Mouse (Mus musculus) kidney, adult 8-10 months (tissue): Measurements from ENCODE around the gene Odf2.
A peak's percentile ranks its signal among the peaks of the same experiment; 100 is the strongest.

Experiments used
- DNase-seq, 2 experiments: peaks; one replicate each; pipeline ENCODE4 v3.0.0; 2022

The Odf2 gene

DNA sequence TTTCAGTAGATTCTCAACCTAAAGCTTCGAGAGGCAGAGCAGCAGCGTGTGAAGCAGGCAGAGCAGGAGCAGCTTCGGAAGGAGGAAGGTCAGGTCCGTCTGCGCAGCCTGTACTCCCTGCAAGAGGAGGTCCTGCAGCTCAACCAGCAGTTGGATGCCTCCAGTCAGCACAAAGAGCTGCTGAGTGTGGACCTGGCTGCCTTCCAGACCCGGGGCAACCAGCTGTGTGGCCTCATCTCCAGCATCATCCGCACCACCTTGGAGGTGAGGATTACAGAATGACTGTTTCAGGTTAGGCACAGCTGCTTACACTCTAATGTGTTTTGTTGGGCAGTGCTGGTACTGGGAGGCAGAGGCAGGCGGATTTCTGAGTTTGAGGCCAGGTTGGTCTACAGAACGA, 51.1 kb downstream of the Odf2 start:
- DNase-seq, result peak in 1 of 2 experiments; percentile 38

DNA sequence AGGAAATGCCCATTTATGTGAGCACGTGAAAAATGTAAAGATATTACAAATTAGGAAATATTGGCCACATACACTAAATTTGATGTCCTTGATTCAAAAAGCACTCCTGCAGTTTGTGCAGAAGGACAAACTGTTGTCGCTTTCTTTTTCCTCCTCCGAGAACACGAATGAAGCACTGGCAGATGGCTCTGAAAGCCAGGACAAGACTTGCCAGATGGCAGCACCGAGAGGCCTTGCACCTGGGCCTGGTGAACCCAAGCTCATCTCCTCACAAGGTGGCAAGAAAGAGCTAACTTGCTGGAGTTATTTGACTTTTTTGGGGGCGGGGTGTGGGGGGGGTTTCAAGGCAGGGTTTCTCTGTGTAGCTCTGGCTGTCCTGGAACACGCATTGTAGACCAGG, 51.8 kb downstream of the Odf2 start:
- DNase-seq, result no peak

DNA sequence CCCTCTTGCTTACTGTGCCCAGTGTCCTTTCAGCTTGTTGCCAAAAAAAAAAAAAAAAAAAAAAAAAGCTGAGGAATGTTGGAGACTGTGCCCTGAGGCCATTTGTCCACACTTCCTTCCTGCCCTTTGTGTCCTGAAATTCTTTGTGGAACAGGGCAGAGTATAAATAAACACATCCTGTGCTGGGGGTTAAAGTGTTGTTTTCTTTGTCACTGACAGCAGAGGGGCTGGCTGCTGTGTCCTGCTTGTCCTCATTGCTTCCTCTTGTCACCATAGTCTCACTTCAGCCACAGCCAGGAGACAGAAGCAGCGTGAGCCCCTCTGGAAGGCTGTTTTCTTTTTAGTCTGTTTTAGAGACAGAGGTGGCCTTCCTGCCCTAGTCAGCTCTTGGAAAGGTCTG, 55.7 kb downstream of the Odf2 start:
- DNase-seq, result peak; percentile 66 to 84

DNA sequence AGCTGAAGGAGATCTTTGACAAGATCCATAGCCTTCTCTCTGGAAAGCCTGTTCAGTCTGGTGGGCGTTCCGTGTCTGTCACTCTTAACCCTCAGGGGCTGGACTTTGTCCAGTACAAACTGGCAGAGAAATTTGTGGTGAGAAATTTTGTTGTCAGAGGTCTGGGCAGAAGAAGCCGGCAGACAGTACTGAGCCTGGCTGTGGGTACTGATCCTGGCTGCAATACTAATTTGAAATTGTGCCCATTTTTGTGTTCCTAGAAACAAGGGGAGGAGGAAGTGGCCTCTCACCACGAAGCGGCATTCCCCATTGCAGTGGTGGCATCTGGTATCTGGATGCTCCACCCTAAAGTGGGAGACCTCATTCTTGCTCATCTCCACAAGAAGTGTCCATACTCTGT, 59.9 kb downstream of the Odf2 start:
- DNase-seq, result no peak

DNA sequence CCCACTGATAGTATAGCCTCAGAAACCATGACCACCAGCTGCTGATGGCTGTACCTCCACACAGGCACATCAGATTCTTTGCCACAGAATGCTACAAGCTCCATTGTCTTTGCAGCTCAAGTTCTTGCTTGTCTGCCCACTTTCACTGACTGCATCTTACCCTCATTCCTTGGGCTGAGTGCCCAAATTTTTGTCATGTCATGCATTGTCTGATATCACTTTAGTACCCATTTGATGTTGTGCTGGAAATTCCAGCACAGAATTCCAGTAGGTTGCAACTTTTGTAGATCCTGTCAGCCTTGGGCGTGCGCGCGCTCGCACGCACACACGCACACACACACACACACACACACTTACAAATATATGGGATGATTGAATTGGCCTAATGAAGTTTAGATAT, 72.2 kb downstream of the Odf2 start:
- no peak for DNase-seq

DNA sequence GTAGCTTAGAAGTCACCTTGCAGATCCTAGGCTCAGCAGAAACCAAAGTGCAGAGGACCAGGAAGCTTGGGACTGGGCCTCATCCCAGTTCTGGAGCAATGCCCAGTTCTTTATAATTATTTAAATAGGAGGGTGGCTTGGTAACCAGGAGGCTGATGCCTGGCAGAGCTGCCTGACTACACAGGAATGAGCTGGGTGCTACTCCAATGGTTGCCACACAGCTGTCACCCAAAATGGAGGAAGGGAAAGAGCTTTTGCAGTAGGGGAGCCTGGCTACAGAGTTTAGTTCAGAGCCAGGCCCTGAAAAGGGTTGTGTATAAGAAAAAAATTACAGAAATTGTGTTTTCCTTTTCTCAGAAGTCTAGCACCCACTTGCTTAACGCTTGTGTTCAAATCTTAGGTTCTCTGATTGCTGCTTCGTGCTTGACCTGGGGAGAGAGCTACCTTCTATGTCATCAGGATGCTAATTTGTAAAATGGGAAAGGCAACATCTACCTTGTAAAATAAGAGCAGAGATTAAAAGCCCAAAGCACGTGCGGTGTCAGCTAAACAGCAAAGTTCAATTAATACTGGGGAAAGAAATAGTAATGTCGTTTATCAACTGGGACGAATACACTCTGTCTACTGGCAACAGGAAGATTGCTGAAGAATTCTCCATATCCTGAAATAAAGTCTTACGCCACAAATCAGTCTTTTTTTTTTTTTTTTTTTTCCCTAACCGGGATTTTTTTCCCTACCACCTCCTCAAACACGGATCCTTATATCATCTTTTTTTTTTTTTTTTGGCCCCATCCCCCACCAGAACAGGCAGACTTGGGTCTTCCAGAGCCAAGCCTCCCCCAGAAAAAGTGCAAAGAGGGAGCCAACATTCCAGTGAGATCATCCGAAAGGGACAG, 75.6 kb downstream of the Odf2 start:
- DNase-seq, result peak; percentile 69 to 89

DNA sequence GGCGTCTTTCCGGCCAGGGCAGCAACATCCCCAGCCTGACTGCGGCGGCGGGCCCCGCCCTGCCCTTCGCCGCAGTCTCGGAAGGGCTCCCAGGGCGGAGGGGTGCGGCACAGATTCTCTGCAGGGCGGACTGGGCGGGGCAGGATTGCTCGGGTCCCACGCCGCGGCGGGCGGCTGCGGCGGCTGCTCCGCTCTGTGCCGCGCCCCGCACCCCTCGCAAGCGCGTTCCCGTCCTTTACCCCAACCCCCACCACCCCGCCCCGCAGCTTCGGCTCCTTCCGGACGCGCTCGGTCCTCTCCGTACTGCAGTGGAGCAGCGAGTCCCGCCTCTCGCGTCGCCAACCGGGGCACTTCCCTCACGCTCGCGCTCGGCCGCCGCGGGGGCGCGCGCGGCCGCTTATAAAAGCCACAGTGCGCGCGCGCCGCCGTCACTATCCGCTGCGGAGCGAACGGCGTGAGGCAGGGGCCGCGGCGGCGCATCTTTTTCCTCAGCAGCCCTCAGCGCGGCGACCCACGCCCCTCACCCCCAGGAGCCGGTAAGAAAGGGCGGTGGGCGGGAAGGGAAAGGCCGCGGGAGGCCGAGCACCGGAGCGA, 76.3 kb downstream of the Odf2 start, which contains the start of gene Sptan1:
Gene Sptan1 (plus strand): TSS at position 311 of the 594 bp plus-strand sequence.
- DNase-seq, result peak; percentile 93

DNA sequence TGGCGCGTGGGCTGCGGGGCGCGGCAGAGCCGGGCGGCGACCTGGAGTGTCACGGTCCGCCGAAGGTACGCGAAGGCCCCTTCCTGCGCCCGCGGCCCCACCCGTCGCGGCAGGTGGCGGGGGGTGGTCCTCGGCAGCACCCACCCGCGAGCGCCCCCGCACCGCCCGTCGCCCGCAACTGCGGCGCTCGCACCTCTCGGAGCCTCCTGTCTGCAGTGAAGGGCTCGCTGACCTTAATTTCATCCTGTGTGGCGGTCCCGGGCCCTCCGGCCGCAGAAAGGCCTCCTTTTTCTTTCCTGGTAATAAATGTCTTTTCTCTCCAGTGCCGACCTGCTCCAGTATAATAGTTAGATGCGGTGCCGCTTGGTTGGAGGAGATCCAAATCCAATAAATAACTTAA, 76.9 kb downstream of the Odf2 start:
- peak in 1 of 2 experiments; percentile 40 for DNase-seq

DNA sequence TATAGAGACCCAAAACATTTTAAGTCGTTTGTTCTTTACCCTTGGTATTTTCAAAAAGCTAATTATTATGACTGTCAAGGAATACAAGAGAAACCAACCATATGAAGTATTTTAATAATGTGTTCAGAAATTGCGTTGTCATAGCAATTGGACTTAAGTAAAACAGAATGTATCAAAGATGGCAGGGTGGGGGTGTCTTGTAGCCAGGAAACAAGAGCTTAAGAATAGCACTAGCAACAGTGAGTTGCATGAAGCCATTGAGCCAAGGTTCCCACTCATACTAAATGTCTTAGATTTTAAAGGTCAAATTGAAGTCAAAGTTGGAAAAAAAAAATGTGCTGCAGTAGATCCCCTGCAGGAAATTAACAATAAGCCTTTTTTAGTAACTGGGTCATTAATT, 77.8 kb downstream of the Odf2 start:
- no peak for DNase-seq

DNA sequence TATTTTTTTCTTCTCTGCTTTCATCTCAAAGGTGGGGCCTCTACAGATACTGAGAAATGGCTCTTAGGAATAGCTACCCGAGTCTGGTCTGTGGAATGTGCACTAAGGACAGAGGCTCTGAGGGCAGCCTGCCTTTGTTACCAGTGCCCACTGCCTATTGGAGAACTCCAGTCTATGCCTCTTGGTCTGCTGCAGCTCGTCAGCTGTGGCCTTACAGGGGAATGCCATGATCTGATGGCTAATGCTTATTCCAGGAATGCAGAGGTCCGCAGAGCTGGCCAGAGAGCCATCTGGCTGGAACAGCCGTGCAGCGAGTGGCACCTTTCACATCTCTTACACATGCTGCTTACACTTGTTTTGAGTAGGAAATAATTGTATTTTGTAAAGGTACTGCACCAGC, 78.7 kb downstream of the Odf2 start:
- DNase-seq, result no peak

DNA sequence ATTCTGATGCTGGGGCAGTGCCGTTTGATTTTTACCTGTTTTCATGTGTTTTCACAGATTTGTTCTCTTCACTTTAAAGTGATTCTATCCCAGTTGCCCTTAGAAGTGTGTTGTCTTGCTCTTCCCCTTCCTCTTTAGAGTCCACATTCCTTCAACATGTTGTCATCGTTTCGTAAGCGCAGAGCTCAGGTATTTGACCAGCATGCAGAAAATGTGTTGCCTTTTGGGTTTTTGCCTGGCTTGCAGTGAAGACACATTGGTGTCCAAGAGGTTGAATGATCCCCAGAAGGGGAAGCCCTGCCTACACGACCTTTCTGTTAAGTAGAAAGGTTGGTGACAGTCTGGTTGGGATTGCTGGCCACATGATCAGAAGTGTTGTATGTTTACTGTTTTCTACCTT, 79.6 kb downstream of the Odf2 start:
- peak; percentile 50 to 69 for DNase-seq

DNA sequence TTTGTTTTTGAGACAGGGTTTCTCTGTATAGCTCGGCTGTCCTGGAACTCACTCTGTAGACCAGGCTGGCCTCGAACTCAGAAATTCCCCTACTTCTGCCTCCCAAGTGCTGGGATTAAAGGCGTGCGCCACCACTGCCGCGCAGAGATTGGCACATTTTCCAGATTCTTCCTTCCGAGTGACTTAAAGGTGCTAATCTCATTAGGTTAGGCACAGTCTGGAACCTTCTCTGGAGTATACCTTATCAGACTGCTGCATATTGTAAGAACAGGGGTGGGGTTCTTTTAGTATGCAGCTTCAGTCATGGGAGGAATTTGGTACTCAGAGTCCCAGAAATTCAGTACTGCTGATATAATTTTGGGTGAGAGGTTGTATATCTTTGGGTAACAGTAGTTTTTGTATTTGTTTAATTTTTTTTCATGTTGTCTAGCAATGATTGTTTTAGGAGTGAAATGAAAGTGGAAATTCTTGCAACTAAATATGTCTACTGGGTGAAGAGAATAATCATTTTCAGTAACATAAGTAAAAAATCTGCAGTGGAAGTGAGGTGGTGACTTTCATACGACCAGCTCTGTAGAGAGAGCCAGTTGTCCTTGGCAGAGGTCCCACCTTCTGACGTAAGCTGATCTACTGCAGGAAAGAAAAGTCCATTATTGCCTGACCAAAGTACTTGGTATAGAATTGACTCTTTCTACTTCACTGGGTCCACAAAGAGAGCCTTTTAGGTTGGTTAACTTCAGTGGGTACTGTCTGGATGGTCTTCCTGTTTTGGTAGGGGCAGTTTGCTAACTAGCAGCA, 83.0 kb downstream of the Odf2 start:
- DNase-seq, result peak; percentile 82 to 87

DNA sequence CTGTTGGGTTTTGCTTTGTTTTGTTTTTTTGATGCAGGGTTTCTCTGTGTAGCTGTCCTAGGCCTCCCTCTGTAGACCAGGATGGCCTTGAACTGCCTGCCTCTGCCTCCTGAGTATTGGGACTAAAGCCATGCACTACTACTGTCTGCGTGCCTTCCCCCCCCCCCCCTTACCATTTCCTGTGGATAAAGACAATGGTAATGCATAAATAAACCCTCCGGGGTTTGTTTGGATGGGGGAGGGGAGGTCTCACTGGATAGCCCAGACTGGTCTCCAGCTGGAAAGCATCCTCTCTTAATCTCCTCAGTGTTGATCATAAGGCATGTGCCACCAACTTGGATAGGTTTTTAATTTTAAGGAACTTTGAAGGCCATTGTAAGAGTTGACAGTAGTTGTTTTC, 84.5 kb downstream of the Odf2 start:
- no peak for DNase-seq

DNA sequence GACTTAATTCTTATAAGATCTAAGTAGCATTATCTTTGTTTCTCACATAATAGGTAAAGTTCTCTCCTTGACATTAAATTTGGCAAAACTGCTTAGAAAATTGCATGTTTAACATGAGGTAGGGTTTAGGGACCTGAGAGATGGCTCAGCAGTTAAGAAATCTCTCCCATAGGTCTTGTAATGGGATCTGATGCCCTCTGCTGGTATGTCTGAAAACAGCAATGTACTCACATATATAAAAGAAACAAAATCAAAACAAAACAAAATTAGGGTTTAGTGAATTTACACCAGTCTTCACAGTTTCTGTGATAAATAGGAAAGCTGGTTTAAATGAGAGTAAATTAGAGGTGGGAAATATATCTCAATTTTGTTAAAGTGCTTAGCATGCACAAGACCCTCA, 88.3 kb downstream of the Odf2 start:
- peak; percentile 23 to 46 for DNase-seq

DNA sequence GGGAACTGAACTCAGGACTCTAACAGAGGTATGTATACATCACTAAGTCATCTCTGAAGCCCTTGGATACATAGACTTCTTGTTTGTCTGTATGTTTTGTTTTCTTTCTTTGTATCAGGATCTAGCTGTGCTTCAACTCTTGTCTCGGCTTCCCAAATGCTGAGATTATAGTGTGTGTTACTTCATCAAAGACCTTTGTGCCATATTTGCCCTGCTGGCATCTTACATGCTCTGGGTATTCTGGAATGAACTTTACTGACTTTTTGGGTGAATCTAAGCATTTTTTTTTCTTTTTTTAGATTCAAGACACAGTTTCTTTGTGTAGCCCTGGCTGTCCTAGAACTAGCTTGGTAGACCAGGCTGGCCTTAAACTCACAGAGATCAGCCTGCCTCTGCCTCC, 91.6 kb downstream of the Odf2 start:
- DNase-seq, result no peak
